Mouse (Mus musculus) erythroblast, adult 5-6 weeks (primary cell): Measurements from ENCODE around the gene Gba. TPM values are rescaled to one million over a fixed set of nuclear protein-coding genes. Genes with fewer than 3 reads are reported as not detected.

Experiments
- ATAC-seq: replicated peaks from 2 replicates; pipeline ENCODE4 v1.8.0; 2016; ENCODE audit warnings: moderate number of reproducible peaks, mild to moderate bottlenecking, moderate TSS enrichment, inconsistent platforms; ENCODE audit not compliant: poor library complexity, low FRiP score, severe bottlenecking
- total RNA-seq, 2 experiments: library from RNA; stranded (forward) in 1 of 2; stranded (reverse) in 1 of 2; fragments of 150-400 nt in 1 of 2; fragments of 200-764, 138-1000 nt in 1 of 2; gene quantifications; 2 replicates each; pipeline versions ENCODE4 v1.2.3 to v1.2.4; 2015 to 2017; ENCODE audit warnings: low replicate concordance in 2 of 2

Gba gene
- total RNA-seq, 2 experiments from 2014 or later = 11.1 to 12.9 TPM

DNA sequence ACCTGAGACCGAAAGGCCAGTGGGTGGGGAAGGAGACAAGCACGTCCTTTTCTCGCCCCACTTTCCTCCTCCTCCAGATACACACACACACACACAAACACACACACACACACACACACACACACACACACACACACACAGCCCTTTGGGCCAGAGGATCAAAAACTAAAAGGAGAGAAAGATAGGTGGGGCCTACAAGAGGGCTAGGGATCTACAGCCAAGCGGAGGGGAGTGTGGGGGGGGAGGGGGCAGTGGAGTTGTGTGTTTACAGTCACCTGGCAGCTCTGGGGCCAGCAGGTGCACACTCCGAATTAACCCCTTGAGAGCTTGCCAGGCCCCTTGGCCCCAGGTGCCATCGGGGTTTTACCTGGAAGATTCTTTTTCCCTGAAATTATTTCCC, 29.9 kb downstream of the Gba start:
- no peak for ATAC-seq

DNA sequence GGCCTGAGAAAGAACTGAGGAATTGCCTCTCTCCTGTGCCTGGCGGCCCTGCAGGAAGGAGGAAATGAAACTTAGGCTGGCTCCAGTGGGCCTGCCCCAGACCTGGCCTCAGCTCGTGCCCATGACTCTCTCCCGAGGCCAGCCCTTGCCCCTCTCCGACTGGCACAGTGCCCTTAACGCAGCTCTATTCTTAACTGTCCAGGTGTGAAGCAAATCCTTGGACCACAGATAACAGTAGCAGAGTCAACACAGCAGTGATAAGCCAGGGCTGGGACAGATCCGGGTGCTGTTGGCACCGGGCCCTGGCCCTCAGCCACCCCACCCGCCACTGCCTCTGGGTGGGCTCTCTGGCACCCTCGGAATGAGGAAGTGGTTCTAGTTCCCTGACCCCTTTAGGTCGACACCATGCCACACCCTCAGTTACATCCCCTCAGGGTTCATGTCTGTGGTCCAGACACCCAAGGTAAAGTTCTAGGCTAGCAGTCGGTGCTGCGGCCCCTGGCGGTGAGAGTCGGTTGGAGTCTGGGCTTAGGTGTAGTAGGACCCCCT, 30.9 kb downstream of the Gba start:
- ATAC-seq = no peak

DNA sequence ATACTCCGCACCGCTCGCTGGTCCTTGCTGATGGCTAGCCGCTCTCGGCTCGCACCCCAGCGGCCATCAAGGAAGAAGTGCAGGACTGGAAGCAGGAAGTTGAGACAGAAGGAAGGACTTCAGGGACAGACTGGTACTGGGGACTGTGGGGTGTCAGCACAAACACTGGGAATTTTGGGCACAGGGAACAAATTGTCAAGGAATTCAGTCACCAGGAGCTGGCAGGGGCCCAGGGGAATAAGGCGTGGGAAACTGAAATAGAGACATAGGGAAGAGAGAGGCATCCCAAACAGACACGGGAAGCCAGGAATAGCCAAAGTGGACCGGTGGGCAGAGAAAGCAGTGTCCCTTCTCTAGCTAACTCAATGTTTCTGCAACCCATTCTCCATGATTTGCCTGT, 33.8 kb downstream of the Gba start:
- no peak for ATAC-seq

DNA sequence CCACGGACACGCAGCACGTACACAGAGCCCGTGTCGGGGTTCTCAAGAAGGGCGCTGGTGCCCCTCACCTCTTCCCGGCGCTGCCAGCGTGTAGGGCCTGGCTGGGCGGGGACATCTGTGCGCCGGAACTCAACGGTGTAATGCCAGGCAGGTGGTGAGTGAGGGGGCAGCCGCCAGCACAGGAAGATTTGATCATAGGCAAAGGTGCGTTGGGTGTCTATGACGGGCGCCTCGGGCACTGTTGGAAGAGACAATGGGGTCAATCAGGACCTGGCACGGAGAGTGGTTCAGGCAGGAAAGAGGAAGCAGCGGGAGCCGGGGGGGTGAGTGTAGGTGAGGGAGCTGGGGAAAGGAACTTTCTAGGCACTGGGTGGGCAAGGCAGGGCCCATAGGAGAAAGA, 35.0 kb downstream of the Gba start:
- ATAC-seq = no peak

DNA sequence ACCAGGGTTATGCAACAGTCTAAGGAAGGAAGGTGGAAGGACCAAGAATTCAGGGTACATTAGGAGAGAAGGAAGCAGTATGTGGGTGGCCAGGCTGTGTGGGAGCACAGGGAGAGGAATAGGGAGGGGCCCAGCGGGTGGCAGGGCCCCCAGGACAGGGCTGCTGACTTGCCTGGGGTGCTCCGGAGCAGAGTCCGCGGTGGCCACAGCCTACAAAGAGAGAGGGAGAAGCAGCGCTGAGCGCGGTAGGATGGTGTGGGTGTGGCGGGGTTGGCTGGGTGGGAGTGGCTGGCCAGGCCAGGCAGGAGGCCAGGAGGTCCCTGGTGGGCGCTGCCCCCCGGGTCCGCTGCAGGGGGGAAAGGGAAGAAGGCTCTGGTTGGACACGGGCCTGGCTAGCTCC, 35.8 kb downstream of the Gba start:
- ATAC-seq = no peak

DNA sequence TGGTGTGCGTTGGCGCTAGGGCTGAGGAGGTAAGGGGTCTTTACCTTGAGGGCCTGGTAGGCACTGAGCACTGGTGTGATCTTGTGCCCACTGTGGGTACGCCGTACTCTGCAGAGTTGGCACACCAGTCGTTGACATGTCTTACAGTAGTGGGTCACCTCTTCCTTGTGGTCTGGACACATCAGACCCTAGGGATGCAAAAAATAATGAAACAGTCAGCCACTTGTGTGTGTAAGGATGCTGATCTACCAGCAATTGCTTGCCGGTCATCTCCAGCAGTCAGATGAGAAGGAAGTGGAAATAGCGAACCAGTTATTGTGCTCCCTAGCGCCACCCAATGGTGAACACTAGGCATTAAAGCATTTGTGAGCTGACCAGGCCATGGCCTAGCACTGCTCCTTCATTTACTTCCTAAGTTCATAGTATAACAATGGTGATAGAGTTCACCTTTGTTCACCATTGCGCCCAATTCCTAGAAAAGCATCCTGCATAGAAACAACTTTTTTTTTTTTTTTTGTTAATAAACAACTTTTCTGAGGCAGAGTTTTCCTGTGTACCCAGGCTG, 39.7 kb downstream of the Gba start:
- no peak for ATAC-seq

DNA sequence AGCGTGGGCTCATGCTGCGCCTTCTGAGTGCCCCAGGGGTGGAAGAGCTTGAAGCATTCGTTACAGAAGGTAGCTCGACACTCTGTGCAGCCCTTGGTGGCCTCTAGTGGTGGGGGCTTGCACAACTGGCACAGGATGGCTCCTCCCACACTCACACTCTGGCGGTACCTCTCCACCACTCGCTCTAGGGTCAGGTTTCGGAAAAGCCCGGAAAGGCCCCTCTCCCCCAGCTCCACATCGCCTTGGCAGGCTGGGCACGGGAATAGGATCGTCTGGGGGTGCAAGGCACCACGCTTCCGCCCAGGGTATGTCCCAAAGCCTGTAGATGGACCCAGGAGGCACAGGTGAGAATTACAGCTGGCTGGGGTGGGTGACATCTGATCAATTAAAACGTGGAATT, 40.9 kb downstream of the Gba start:
- no peak for ATAC-seq

DNA sequence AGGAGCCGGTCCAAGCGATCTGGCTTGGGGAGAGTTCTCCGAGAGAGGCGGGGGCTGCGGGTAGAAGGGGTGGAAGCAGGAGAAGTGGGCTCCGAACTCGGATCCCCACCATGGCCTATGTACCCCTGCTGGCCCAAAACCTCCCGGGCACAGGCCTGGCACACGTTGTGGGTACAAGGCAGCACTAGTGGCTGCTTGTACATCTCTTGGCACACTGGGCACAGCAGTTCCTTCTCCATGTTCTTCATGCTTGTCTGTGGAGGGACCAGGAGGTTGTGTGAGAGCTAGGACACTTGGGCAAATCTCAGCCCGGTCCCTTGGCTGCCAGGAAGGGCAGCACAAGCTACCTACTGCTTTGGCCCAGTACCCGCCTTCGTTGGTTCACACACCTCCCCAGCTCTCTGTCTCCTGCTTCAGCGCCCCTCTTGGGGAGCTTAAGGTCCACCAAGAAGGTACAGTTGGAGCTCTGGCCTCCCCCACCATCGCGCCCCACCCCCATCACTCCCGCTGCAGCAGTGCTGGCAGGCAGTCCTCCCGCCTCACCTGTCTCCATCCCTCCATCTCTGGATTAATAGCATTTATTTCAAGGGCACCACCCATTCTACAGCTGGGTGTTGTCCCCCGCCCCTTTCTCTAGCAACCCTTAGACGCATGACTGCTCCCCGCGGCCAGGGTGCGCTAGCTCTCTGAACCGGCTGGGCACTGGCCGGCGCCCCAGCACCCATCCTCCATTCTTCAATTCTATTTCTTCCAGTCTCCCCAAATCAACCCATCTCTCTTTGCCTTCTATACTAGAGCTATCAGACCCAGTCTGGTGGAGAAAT, 41.6 kb downstream of the Gba start:
- ATAC-seq = no peak

DNA sequence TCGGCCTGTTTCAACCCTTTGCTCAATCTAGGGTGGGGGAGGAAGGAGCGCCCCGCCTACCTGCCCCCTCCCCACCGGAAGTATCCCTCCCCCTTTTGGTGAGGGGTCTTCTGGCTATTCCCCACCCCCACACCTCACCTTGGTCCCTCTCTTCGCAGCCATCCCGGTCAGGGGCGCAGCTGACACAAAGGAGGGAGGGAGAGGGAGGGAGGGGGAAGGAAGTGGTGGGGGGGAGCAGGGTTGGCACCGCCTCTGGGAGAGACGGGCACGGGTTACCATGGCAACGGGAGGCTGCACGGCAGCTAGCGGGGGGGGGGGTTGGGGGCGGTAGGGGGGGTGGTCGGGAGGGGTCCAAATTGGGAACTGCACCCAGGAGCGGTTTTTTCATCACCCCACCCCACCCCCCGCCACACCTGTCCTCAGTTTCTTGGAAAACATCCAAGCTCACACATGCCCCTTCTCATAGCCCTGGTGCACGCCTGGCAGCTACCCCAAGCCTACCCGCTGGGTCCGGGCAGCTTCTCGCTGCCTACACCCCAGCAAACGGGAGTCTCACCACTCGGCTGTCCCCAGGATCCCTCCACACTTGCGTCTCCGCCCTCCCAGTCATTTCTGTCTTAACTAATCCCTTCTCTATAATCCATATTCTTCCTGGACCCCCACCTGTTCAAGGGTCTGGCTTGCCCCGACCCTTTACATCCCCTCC, 42.4 kb downstream of the Gba start:
- ATAC-seq = no peak

DNA sequence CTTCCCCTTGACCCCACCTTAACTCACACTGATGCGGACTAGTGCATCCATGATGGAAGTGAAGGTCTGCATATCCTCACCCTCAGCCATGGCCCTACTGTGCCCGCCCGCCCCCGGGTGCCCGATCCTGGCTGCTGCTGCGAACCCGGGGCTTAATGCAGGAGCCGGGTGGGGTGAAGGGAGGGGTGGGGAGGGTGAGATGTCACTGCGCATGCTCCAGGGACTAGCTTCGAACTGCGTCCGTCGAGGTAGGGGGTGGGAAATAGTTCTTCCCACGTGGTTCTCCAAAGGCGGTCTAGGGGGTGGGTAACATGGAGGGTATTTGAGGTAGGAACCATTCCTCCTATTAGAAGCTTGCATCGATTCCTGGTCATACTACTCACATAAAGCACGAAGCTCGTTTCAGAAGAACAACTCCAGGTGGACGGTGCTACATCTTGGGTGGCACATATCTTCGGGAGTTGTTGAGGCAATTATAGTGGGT, 43.0 kb downstream of the Gba start, which contains the start of gene Krtcap2:
Gene Krtcap2 (plus strand): TSS at position 279 of the 484 bp plus-strand sequence.
- ATAC-seq = no peak

DNA sequence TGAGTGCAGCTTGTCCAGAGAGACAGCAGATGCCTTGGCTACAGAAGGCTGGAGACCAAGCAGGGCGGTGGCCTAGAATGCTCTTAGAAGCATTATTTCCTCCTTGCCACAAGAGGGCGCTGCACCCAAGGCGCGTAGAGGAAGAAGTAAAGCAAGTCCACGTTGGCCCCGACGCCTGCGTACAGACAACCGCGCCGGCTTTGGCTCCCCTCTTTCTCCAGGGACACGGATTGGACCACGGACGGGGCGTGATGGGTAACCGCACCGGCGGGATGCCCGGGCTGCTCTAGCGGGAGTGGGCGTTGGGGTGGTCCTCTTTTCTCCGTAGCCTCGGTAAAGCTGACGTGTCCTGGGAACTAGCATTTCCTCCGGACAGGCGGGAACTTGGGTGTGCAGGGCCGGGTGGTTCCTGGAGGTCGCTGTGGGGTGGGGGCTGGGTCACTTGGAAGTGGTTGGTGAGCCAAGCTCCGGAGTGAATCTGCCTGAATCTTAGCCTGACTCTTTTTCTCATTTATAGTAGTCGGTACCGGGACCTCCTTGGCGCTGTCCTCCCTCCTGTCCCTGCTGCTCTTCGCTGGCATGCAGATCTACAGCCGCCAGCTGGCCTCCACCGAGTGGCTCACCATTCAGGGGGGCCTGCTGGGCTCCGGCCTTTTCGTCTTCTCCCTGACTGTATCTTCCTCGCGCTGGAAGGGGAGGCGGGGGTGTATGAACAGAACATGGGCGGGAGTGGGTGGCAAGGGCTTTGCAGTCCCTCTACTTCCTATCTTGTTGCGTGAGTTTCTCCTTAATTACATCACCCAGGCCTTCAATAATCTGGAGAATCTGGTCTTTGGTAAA, 43.8 kb downstream of the Gba start, which contains the start of gene Trim46:
Gene Trim46 (minus strand): TSS at position 49 of the 840 bp plus-strand sequence.
- peak; percentile 89 for ATAC-seq

DNA sequence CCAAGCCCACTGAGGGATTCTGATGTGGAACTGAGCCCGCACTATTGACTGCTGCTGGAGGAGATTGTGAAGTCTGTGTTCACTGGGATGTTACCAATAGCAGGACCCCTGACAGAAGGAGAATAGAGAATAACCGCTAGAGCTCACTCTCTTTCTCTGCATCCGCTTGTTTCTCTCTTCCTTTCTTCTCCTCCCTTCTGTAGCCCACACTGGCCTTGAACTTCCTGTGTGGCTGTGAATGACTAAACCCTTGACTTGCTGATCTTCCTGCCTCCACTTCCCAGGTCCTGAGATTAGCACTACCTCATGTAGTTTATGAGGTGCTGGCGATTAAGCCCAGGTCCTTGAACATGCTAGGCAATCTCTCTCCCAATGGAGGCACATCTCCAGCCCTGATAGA, 44.7 kb downstream of the Gba start:
- ATAC-seq = no peak

DNA sequence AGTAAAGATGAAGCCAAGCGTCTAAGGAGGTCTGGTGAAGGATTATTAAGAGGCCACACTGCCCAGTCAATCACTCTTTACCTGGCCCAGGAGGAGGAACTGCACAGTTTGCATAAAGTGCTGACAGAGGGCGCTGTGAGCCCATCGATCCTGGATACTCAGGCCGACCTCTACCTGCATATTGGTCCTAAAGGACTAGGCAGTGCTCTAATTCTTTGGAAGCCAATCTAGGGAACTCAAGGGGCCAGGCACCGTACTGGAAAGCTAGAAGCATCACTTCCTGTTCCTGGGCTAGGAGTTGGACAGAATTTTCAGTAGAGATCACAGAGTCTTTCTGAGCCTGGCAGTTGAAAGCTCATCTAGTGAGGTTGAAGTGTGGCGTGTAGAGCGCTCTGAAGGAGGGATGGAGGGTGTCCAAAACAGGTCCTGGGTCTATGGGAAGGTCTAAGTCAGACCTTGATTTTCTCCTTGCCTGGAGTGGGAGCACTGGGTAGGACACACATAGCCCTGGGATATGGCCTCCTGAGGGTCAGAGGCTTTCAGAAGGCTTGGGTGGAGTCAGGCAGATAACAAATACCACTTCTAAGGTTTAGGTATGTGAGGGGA, 47.8 kb downstream of the Gba start:
- ATAC-seq = no peak

DNA sequence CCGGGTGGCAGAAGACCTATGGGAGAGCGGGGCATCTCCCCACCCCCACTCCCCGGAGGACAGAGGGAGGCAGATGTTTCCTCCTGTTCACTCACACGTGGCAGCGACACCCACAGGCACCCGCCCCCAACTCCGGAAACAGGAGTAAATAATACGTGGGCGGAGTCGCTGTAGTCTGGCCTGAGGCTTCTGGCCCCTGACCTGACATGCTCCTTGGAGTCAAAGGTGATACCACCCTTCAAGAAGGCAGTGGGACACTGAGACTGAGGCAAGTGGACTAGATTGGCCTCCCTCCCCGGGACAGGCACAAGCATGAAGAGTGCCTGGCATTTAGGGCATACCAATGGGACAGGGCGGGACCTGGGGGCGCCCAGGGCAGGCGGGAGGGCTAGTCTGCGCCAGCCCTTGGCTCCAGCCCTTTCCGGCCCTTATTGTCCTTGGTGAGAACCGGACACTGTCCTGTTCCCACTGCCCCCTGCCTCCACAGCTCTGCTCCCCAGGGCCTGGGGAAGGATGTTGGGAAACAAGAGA, 48.7 kb downstream of the Gba start:
- ATAC-seq = no peak

DNA sequence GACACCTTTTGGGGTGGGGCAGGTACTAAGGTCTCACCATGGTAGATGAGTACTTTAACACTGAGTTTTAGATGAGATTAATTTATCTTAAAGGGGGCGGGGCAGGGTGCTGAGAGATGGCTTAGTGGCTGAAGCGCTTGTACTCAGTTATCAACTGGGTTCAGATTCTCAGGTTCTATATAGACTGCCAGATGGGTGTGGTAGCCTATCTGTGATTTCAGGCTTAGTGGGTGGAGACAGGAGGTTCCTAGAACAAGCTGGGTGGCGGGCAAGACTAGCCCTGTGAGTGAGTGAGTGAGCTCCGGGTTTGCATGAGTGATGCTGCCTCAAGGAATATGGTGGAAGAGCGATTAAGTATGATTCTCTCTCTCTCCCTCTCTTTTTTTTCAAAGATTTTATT, 52.3 kb downstream of the Gba start:
- ATAC-seq = no peak

DNA sequence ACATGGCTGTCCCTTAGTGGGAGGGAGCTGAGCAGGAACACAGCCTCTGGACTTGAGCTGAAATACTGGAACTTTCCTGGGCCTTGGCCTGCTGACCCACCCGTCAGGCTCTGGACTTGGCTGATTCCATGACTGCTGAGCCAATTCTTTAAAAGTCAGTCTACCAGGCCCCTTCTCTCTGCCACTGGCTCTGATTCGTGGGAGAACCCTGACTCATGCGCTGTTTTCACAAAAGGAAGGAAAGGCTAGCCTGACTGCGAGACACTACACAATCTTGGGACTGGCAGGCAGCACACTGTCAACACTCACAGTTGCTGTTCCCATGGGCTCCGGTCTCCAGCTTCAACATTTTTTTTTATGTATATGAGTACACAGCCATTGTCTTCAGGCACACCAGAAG, 53.4 kb downstream of the Gba start:
- no peak for ATAC-seq
